Mouse (Mus musculus): ENCODE measurements around the gene Hsf2bp. TPM values are rescaled to one million over a fixed set of nuclear protein-coding genes. Genes with fewer than 3 reads are reported as not detected.

Hsf2bp gene
- total RNA-seq, 2 experiments from 2014 or later, result 0.84 to 1.0 TPM

GRCm38 (mm10) chr17:31915756-31916460 lies 120.2 kb downstream of the Hsf2bp start:
- DNase-seq (ENCODE audit: extremely low spot score in 1 of 2, low spot score in 1 of 2), result no peak

GRCm38 (mm10) chr17:31914323-31914722 lies 121.8 kb downstream of the Hsf2bp start:
- no peak for DNase-seq (ENCODE audit: extremely low spot score in 1 of 2, low spot score in 1 of 2)

GRCm38 (mm10) chr17:31912881-31913662 lies 123.1 kb downstream of the Hsf2bp start:
- no peak for DNase-seq (ENCODE audit: extremely low spot score in 1 of 2, low spot score in 1 of 2)

- no peak for DNase-seq (ENCODE audit: extremely low spot score in 1 of 2, low spot score in 1 of 2)
Measured at GRCm38 (mm10) chr17:31912387-31912786, 123.8 kb downstream of the Hsf2bp start.

- no peak for DNase-seq (ENCODE audit: extremely low spot score in 1 of 2, low spot score in 1 of 2)
Measured at GRCm38 (mm10) chr17:31908966-31909365, 127.2 kb downstream of the Hsf2bp start.

- DNase-seq (ENCODE audit: extremely low spot score in 1 of 2, low spot score in 1 of 2), result no peak
Measured at GRCm38 (mm10) chr17:31906441-31906840, 129.7 kb downstream of the Hsf2bp start.

GRCm38 (mm10) chr17:31905791-31906211 lies 130.3 kb downstream of the Hsf2bp start:
- DNase-seq (ENCODE audit: extremely low spot score in 1 of 2, low spot score in 1 of 2), result no peak

GRCm38 (mm10) chr17:31905201-31905790 lies 130.9 kb downstream of the Hsf2bp start:
- no peak for DNase-seq (ENCODE audit: extremely low spot score in 1 of 2, low spot score in 1 of 2)

GRCm38 (mm10) chr17:31904036-31904435 lies 132.1 kb downstream of the Hsf2bp start:
- DNase-seq (ENCODE audit: extremely low spot score in 1 of 2, low spot score in 1 of 2), result no peak

- DNase-seq (ENCODE audit: extremely low spot score in 1 of 2, low spot score in 1 of 2), result no peak
Measured at GRCm38 (mm10) chr17:31902630-31903198, 133.4 kb downstream of the Hsf2bp start.

- no peak for DNase-seq (ENCODE audit: extremely low spot score in 1 of 2, low spot score in 1 of 2)
Measured at GRCm38 (mm10) chr17:31901461-31902204, 134.5 kb downstream of the Hsf2bp start.

GRCm38 (mm10) chr17:31898941-31899340 lies 137.2 kb downstream of the Hsf2bp start:
- no peak for DNase-seq (ENCODE audit: extremely low spot score in 1 of 2, low spot score in 1 of 2)

- no peak for DNase-seq (ENCODE audit: extremely low spot score in 1 of 2, low spot score in 1 of 2)
Measured at GRCm38 (mm10) chr17:31897186-31897793, 138.9 kb downstream of the Hsf2bp start.

- no peak for DNase-seq (ENCODE audit: extremely low spot score in 1 of 2, low spot score in 1 of 2)
Measured at GRCm38 (mm10) chr17:31896751-31897150, 139.4 kb downstream of the Hsf2bp start.

GRCm38 (mm10) chr17:31896311-31896710 lies 139.8 kb downstream of the Hsf2bp start:
- DNase-seq (ENCODE audit: extremely low spot score in 1 of 2, low spot score in 1 of 2), result no peak

Other genes starting within 250 kb of the Hsf2bp start
- gene Sik1, start 180.5 kb downstream of the Hsf2bp start, total RNA-seq (2021), result 10 to 100 TPM; 11.7 to 14.6 TPM
- 10 to 100 TPM; 15.3 to 22.4 TPM for gene Rrp1b, start 249 bp downstream of the Hsf2bp start, total RNA-seq (2021)
- gene Notch3, start 130.5 kb upstream of the Hsf2bp start, total RNA-seq (2021), result 10 to 100 TPM in 1 of 2 experiments, 1 to 10 TPM in 1; 7.0 to 10.3 TPM
- under 1 TPM; 0.49 to 0.75 TPM for gene Ephx3, start 153.2 kb upstream of the Hsf2bp start, total RNA-seq (2021)
- 100 to 1,000 TPM; 104 to 117 TPM for gene Brd4, start 248.4 kb upstream of the Hsf2bp start, total RNA-seq (2021)

All from layer of hippocampus, postnatal 25 days (tissue).